Mouse (Mus musculus) forebrain, embryonic 11.5 days (tissue): Measurements from ENCODE around the gene Pmel. TPM values are rescaled to one million over a fixed set of nuclear protein-coding genes. Genes with fewer than 3 reads are reported as not detected.
"Not testable (repeated sequence)": the region's sequence is repeated elsewhere in the genome, so short reads cannot be mapped to it uniquely, and the experiment has no call there.

Experiments
- ATAC-seq: fragments of 200-750 bp; cut with Nextera tagmentation; replicated peaks from 2 replicates; pipeline ENCODE4 v1.8.0; 2017; ENCODE audit warnings: moderate TSS enrichment; ENCODE audit not compliant: low FRiP score
- DNase-seq: peaks from one replicate; pipeline ENCODE4 v3.0.0-alpha.2; 2017; ENCODE audit warnings: low spot score
- H3K27ac ChIP-seq: fragments of 300-500 bp; sonication (generic); 2 replicates; pipeline ENCODE4 v1.5.1; 2014; ENCODE audit warnings: low read depth, low read length
- H3K27me3 ChIP-seq: fragments of 300-500 bp; sonication (generic); 2 replicates; pipeline ENCODE4 v1.6.1; 2014; ENCODE audit warnings: mild to moderate bottlenecking, low read length, mixed read lengths; ENCODE audit not compliant: control insufficient read depth, insufficient read depth
- H3K36me3 ChIP-seq: fragments of 300-500 bp; sonication (generic); 2 replicates; pipeline ENCODE4 v1.6.1; 2014; ENCODE audit warnings: mild to moderate bottlenecking, low read length, moderate library complexity, mixed read lengths; ENCODE audit not compliant: control insufficient read depth, insufficient read depth
- H3K4me1 ChIP-seq: fragments of 300-500 bp; sonication (generic); replicated peaks from 2 replicates; pipeline ENCODE4 v1.6.1; 2014; ENCODE audit warnings: low read length, mixed read lengths; ENCODE audit not compliant: control insufficient read depth, insufficient read depth
- H3K4me2 ChIP-seq: fragments of 300-500 bp; sonication (generic); 2 replicates; pipeline ENCODE4 v1.6.1; 2014; ENCODE audit warnings: low read depth, mild to moderate bottlenecking, low read length, moderate library complexity, mixed read lengths; ENCODE audit not compliant: severe bottlenecking
- H3K4me3 ChIP-seq: fragments of 300-500 bp; sonication (generic); 2 replicates; pipeline ENCODE4 v1.5.1; 2014; ENCODE audit warnings: low read depth, low read length
- H3K9ac ChIP-seq: fragments of 300-500 bp; sonication (generic); 2 replicates; pipeline ENCODE4 v1.6.1; 2014; ENCODE audit warnings: low read length
- H3K9me3 ChIP-seq: fragments of 300-500 bp; sonication (generic); 2 replicates; pipeline ENCODE4 v1.6.1; 2016; ENCODE audit warnings: low read length, mixed read lengths; ENCODE audit not compliant: control insufficient read depth
- WGBS: fragments of 180-500 bp; shearing (Covaris S2); extraction: QIAGEN DNeasy Blood & Tissue Kit; methylation state at CpG from one replicate; pipeline ENCODE4 v1.1.7; 2014; 5-methylcytosine and 5-hydroxymethylcytosine counted together
- polyA plus RNA-seq: library from polyadenylated mRNA; unstranded; fragments of >200 nt; fragmentation: Nextera tagmentation; extraction: Ambion mirVana; gene quantifications from 2 replicates; pipeline ENCODE4 v1.2.1, GENCODE M21; 2014

The Pmel gene
- polyA plus RNA-seq, 1 experiment from 2014 or later = 4.5 TPM

DNA sequence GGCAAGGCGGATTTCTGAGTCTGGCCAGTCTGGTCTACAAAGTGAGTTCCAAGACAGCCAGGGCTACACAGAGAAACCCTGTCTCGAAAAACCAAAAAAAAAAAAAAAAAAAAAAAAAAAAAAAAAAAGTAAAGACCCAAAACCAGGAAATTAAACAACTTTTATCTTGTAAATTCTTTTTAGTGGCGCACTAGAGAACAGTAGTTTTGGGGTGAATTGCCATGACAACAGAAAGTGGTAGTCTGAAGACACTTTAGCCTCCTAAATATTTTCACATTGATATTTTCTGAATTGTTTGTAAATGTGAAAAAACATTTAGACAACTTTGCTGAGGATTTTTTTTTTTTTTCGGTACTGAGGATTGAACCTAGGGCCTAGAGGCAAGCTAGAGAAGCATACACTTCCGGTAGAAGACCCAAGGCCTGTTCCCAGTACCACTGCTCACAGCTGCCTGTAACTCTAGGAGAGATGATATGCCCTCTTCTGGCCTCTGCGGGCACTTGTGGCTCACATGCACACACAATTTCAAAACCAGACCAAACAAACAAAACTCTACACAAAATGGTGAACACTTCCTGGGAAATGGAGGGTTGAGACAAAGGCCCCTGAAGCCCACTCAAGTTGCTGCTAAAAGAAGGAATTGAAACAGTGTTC lies 6.8 kb upstream of the Pmel start:
- WGBS = 91% methylated on average over 6 of the region's 6 CpGs
- no peaks in the 10 kb centered on the region for H3K9me3 ChIP-seq

GRCm38 (mm10) chr10:128699006-128699405 lies 5.0 kb upstream of the Pmel start:
- Histone ChIP-seq H3K4me2 (no peak overlapping the region), H3K27me3 (no peaks in the 10 kb centered on the region), H3K4me1 (no peaks in the 10 kb centered on the region; the same call in 1 of the 2 replicates), H3K36me3 (peaks cover 5% of the 10 kb centered on the region; the same call in 1 of the 2 replicates), H3K9me3 (no peaks in the 10 kb centered on the region), H3K4me3 (no peak overlapping the region), H3K9ac (no peak overlapping the region), H3K27ac (no peak overlapping the region)
- ATAC-seq = no peak
- no peak for DNase-seq
- 88% methylated on average over 5 of the region's 5 CpGs for WGBS

More for the DNA sequence above, 6.8 kb upstream of the Pmel start:
- no peaks in the 10 kb centered on the region for H3K27me3 ChIP-seq
- no peak overlapping the region for H3K27ac ChIP-seq
- ATAC-seq (no peak), DNase-seq (no peak)
- no peak overlapping the region; the same call in 1 of the 2 replicates for H3K4me3 ChIP-seq
- H3K4me2 ChIP-seq = peak overlapping the region; percentile 54; the same call in 1 of the 2 replicates
- no peak overlapping the region for H3K9ac ChIP-seq
- H3K4me1 ChIP-seq = no peaks in the 10 kb centered on the region; the same call in 1 of the 2 replicates
- H3K36me3 ChIP-seq = peaks cover 5% of the 10 kb centered on the region; the same call in 1 of the 2 replicates

DNA sequence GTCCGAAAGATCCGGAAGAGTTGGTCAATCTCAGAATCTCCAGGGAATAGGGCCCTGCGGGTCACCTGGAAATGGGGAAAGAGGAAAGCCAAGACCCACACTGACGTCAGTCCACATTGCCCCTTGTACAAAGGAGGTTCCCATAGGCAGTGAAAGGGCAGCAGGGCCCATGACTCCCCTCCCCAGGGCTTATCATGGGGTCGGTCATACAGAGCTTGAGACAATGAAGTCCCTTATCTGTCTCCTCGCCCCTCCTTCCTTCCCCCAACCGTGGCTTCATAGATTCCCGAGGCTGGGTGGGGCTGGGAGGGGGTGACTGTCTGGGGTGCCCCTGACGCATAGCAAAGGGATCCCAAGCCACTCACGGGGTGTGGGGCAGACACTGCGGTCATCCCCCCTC lies 4.4 kb upstream of the Pmel start:
- WGBS = 82% methylated on average over 11 of the region's 11 CpGs
- H3K36me3 ChIP-seq = peaks cover 5% of the 10 kb centered on the region; the same call in 1 of the 2 replicates

GRCm38 (mm10) chr10:128700712-128701111 lies 3.3 kb upstream of the Pmel start:
- Histone ChIP-seq H3K27ac (no peak overlapping the region), H3K4me1 (peaks cover 3% of the 10 kb centered on the region; the same call in 1 of the 2 replicates), H3K9me3 (no peaks in the 10 kb centered on the region), H3K36me3 (peaks cover 5% of the 10 kb centered on the region; the same call in 1 of the 2 replicates), H3K27me3 (no peaks in the 10 kb centered on the region), H3K9ac (no peak overlapping the region), H3K4me2 (no peak overlapping the region), H3K4me3 (no peak overlapping the region)
- no peak for DNase-seq
- WGBS = 92% methylated on average over 5 of the region's 5 CpGs
- ATAC-seq = no peak

More for the DNA sequence above, 4.4 kb upstream of the Pmel start:
- H3K4me2 ChIP-seq = no peak overlapping the region
- no peaks in the 10 kb centered on the region for H3K9me3 ChIP-seq
- no peaks in the 10 kb centered on the region; the same call in 1 of the 2 replicates for H3K4me1 ChIP-seq
- H3K27me3 ChIP-seq = no peaks in the 10 kb centered on the region
- ATAC-seq = no peak
- H3K27ac ChIP-seq = no peak overlapping the region
- H3K9ac ChIP-seq = no peak overlapping the region
- H3K4me3 ChIP-seq = no peak overlapping the region
- DNase-seq = no peak

- Histone ChIP-seq H3K4me3 (no peak overlapping the region), H3K27ac (no peak overlapping the region), H3K27me3 (no peaks in the 10 kb centered on the region), H3K9me3 (no peaks in the 10 kb centered on the region), H3K4me2 (no peak overlapping the region), H3K4me1 (peaks cover 3% of the 10 kb centered on the region; the same call in 1 of the 2 replicates), H3K9ac (no peak overlapping the region), H3K36me3 (peaks cover 5% of the 10 kb centered on the region; the same call in 1 of the 2 replicates)
- no peak for DNase-seq
- 86% methylated on average over 6 of the region's 6 CpGs for WGBS
- no peak for ATAC-seq
These were observed 1.5 kb upstream of the Pmel start for GRCm38 (mm10) chr10:128702328-128703007.

DNA sequence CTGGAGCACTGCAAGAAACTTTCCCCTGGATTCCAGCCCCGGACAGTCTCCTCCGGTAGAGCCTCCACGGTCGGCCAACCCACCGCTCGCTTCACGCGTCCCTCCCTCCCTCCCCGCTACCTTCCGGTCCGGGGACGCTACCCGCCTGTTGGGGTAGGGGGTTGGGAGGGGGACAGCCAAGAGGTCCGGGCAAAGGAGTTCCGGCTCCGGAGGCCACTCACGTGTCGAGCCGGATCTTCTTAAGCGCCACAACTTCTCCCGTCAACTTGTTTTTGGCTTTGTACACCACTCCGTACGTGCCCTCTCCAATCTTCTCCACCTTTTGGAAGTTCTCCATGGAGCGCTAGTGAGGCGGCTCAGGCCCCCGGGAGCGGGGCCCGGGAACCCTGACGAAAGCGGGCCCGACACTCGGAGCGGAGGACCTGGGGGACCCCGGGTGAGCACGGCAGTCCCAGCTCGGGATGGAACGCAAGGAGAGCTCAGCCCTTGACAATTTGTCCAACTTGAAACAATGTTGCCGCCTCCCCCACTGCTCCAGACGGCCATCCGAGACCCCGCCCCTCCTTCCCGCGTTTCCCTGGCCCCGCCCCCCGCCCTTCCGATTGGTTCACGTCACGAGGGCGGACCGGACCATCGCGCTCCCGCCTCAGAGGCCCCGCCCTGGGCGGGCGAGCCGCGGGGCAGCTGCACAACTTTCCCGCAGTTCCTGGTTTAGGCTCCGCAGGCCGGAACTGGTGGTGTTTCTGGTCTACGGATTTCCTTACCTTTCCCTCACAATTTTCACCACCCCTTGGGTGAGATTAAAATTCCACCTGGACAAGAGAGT lies 709 bp downstream of the Pmel start, which contains the start of gene Cdk2:
TSS of gene Cdk2 (minus strand) at position 541 of the 826 bp plus-strand sequence.
- peak within 1 kb of the TSS; percentile 74 for H3K9ac ChIP-seq
- peak within 1 kb of the TSS; percentile 57 for H3K4me3 ChIP-seq
- no peaks in the 10 kb centered on the region for H3K27me3 ChIP-seq
- no peaks in the 10 kb centered on the region for H3K9me3 ChIP-seq
- peak; percentile 93 for ATAC-seq
- WGBS = under 1% methylated on average over 62 of the region's 62 CpGs
- H3K27ac ChIP-seq = peak within 1 kb of the TSS; percentile 87
- H3K36me3 ChIP-seq = peaks cover 4% of the 10 kb centered on the region; the same call in 1 of the 2 replicates
- DNase-seq = peak; percentile 99
- H3K4me2 ChIP-seq = peak within 1 kb of the TSS; percentile 71
- H3K4me1 ChIP-seq = peaks cover 3% of the 10 kb centered on the region; the same call in 1 of the 2 replicates

DNA sequence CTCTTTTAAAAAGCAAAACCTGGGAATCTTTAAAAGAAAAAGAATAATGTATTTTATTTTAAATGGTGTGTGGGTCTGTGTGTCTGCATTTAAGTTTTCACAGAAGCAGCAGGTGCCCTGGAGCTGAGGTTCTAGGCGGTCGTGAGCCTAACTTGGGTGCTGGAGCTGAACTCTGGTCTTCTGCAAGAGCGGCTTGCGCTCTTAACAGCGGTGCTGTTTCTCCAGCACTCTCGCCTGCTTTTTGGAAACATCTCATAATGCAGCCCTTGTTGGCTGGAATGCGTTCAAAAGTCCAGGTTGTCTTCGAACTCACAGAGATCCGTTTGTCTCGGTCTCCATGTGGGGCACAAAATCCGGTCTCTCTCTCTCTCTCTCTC lies 1.3 kb downstream of the Pmel start:
- Histone ChIP-seq H3K36me3 (peaks cover 3% of the 10 kb centered on the region; the same call in 1 of the 2 replicates), H3K27ac (peak overlapping the region; percentile 87; the same call in 1 of the 2 replicates), H3K4me3 (peak overlapping the region; percentile 57), H3K4me2 (peak overlapping the region; percentile 71), H3K9me3 (no peaks in the 10 kb centered on the region), H3K27me3 (no peaks in the 10 kb centered on the region), H3K9ac (peak overlapping the region; percentile 74), H3K4me1 (peaks cover 3% of the 10 kb centered on the region; the same call in 1 of the 2 replicates)
- peak; percentile 57 for DNase-seq
- peak; percentile 15; the same call in 1 of the 2 replicates for ATAC-seq
- 8% methylated on average over 11 of the region's 11 CpGs for WGBS

DNA sequence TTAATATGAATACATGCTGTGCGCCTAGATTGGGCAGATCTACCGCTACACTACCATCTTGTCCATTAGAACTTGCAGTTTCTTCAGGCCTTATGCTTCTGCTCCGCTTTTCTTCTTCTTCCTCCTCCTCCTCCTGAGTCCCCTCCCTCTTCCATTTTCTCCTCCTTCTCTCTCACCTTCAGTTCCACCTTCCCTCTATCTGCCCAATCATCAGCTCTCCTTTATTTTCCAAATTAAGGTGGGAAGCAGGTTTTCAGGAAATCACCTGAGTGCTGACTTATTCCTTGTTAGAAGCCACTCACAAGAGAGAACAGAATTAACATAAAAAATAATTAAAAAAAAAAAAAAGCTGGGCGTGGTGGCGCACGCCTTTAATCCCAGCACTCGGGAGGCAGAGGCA lies 7.3 kb downstream of the Pmel start:
- H3K9me3 ChIP-seq, H3K4me2 ChIP-seq, DNase-seq, ATAC-seq, H3K27ac ChIP-seq, H3K4me1 ChIP-seq, H3K9ac ChIP-seq, H3K36me3 ChIP-seq, H3K4me3 ChIP-seq, H3K27me3 ChIP-seq: not testable (repeated sequence)
- 92% methylated on average over 7 of the region's 7 CpGs for WGBS
